Mouse (Mus musculus): ENCODE measurements around the gene Amigo1. TPM values are rescaled to one million over a fixed set of nuclear protein-coding genes. Genes with fewer than 3 reads are reported as not detected.

The Amigo1 gene
- polyA plus RNA-seq, 1 experiment from 2014 or later, result 21.9 TPM

GRCm38 (mm10) chr3:108164807-108165206, 21.3 kb upstream of the Amigo1 start:
- H3K27me3 ChIP-seq, result 0 out of 2 replicates have a peak, but pooled peaks cover 6% of the 10 kb centered on the region
- no peaks in the 10 kb centered on the region for H3K9me3 ChIP-seq
- 15% methylated on average over 9 of the region's 9 CpGs for WGBS
- H3K36me3 ChIP-seq, result no peaks in the 10 kb centered on the region
- ATAC-seq (ENCODE audit: low read depth), result peak; percentile 60
- peak overlapping the region; percentile 58 for H3K9ac ChIP-seq
- H3K27ac ChIP-seq (replicated peaks), result peak overlapping the region; percentile 92
- peak overlapping the region; percentile 12; the same call in 1 of the 2 replicates for H3K4me3 ChIP-seq
- H3K4me2 ChIP-seq, result peak overlapping the region; percentile 48
- H3K4me1 ChIP-seq (replicated peaks), result peaks cover 54% of the 10 kb centered on the region

- peak overlapping the region; percentile 6 for H3K4me2 ChIP-seq
- peak; percentile 28; the same call in 1 of the 2 replicates for ATAC-seq (ENCODE audit: low read depth)
Observed at GRCm38 (mm10) chr3:108165532-108166315, 20.4 kb upstream of the Amigo1 start.

GRCm38 (mm10) chr3:108166486-108167211, 19.5 kb upstream of the Amigo1 start:
- WGBS, result 8% methylated on average over 9 of the region's 11 CpGs
- no peak overlapping the region for H3K9ac ChIP-seq

More at GRCm38 (mm10) chr3:108165532-108166315, 20.4 kb upstream of the Amigo1 start:
- Histone ChIP-seq H3K4me3 (no peak overlapping the region), H3K27ac (replicated peaks) (peak overlapping the region; percentile 92), H3K9ac (peak overlapping the region; percentile 58), H3K27me3 (0 out of 2 replicates have a peak, but pooled peaks cover 6% of the 10 kb centered on the region), H3K9me3 (no peaks in the 10 kb centered on the region), H3K4me1 (replicated peaks) (peaks cover 54% of the 10 kb centered on the region), H3K36me3 (no peaks in the 10 kb centered on the region)
- WGBS, result 21% methylated on average over 10 of the region's 10 CpGs

GRCm38 (mm10) chr3:108167499-108167898, 18.6 kb upstream of the Amigo1 start:
- peak overlapping the region; percentile 92 for H3K27ac ChIP-seq (replicated peaks)
- ATAC-seq (ENCODE audit: low read depth), result no peak
- 0 out of 2 replicates have a peak, but pooled peaks cover 6% of the 10 kb centered on the region for H3K27me3 ChIP-seq
- 27% methylated on average over 14 of the region's 14 CpGs for WGBS
- no peaks in the 10 kb centered on the region for H3K36me3 ChIP-seq
- no peaks in the 10 kb centered on the region for H3K9me3 ChIP-seq
- H3K4me3 ChIP-seq, result no peak overlapping the region
- peak overlapping the region; percentile 35 for H3K9ac ChIP-seq
- peaks cover 54% of the 10 kb centered on the region for H3K4me1 ChIP-seq (replicated peaks)
- no peak overlapping the region for H3K4me2 ChIP-seq

More at GRCm38 (mm10) chr3:108166486-108167211, 19.5 kb upstream of the Amigo1 start:
- H3K4me2 ChIP-seq, result peak overlapping the region; percentile 11; the same call in 1 of the 2 replicates
- ATAC-seq (ENCODE audit: low read depth), result peak; percentile 79
- no peak overlapping the region for H3K4me3 ChIP-seq
- H3K27ac ChIP-seq (replicated peaks), result peak overlapping the region; percentile 92
- H3K4me1 ChIP-seq (replicated peaks), result peaks cover 54% of the 10 kb centered on the region
- no peaks in the 10 kb centered on the region for H3K36me3 ChIP-seq
- no peaks in the 10 kb centered on the region for H3K9me3 ChIP-seq
- 0 out of 2 replicates have a peak, but pooled peaks cover 6% of the 10 kb centered on the region for H3K27me3 ChIP-seq

GRCm38 (mm10) chr3:108169199-108169598, 16.9 kb upstream of the Amigo1 start:
- H3K4me1 ChIP-seq (replicated peaks), result peaks cover 63% of the 10 kb centered on the region
- peak overlapping the region; percentile 92 for H3K27ac ChIP-seq (replicated peaks)
- H3K27me3 ChIP-seq, result no peaks in the 10 kb centered on the region
- H3K36me3 ChIP-seq, result no peaks in the 10 kb centered on the region
- ATAC-seq (ENCODE audit: low read depth), result no peak
- H3K9me3 ChIP-seq, result no peaks in the 10 kb centered on the region
- WGBS, result 36% methylated on average over 3 of the region's 3 CpGs
- peak overlapping the region; percentile 38; the same call in 1 of the 2 replicates for H3K9ac ChIP-seq
- H3K4me3 ChIP-seq, result no peak overlapping the region
- no peak overlapping the region for H3K4me2 ChIP-seq

- Histone ChIP-seq H3K4me3 (no peak overlapping the region), H3K27me3 (no peaks in the 10 kb centered on the region), H3K36me3 (no peaks in the 10 kb centered on the region), H3K9me3 (no peaks in the 10 kb centered on the region), H3K27ac (replicated peaks) (peak overlapping the region; percentile 93), H3K4me1 (replicated peaks) (peaks cover 31% of the 10 kb centered on the region), H3K9ac (peak overlapping the region; percentile 47), H3K4me2 (peak overlapping the region; percentile 43)
- 14% methylated on average over 14 of the region's 14 CpGs for WGBS
- peak; percentile 90 for ATAC-seq (ENCODE audit: low read depth)
Observed at GRCm38 (mm10) chr3:108174672-108175531, 11.2 kb upstream of the Amigo1 start.

GRCm38 (mm10) chr3:108178756-108179715, 7.1 kb upstream of the Amigo1 start:
- WGBS, result 78% methylated on average over 7 of the region's 7 CpGs
- Histone ChIP-seq H3K27me3 (no peaks in the 10 kb centered on the region), H3K9ac (no peak overlapping the region), H3K9me3 (no peaks in the 10 kb centered on the region), H3K36me3 (no peaks in the 10 kb centered on the region), H3K4me2 (no peak overlapping the region), H3K27ac (replicated peaks) (no peak overlapping the region), H3K4me3 (no peak overlapping the region), H3K4me1 (replicated peaks) (peaks cover 24% of the 10 kb centered on the region)
- ATAC-seq (ENCODE audit: low read depth), result no peak

- Histone ChIP-seq H3K36me3 (no peaks in the 10 kb centered on the region), H3K4me2 (no peak overlapping the region), H3K27ac (replicated peaks) (no peak overlapping the region), H3K9ac (no peak overlapping the region), H3K4me1 (replicated peaks) (peaks cover 12% of the 10 kb centered on the region), H3K4me3 (no peak overlapping the region), H3K9me3 (no peaks in the 10 kb centered on the region), H3K27me3 (peaks cover 6% of the 10 kb centered on the region; the same call in 1 of the 2 replicates)
- no peak for ATAC-seq (ENCODE audit: low read depth)
- 41% methylated on average over 2 of the region's 2 CpGs for whole genome bisulfite sequencing
Observed at GRCm38 (mm10) chr3:108180514-108180913, 5.6 kb upstream of the Amigo1 start.

GRCm38 (mm10) chr3:108184742-108185141, 1.4 kb upstream of the Amigo1 start:
- Histone ChIP-seq H3K9ac (no peak overlapping the region), H3K4me3 (no peak overlapping the region), H3K27me3 (peaks cover 6% of the 10 kb centered on the region; the same call in 1 of the 2 replicates), H3K4me2 (no peak overlapping the region), H3K4me1 (replicated peaks) (peaks cover 42% of the 10 kb centered on the region), H3K27ac (replicated peaks) (no peak overlapping the region), H3K9me3 (no peaks in the 10 kb centered on the region), H3K36me3 (peaks cover 14% of the 10 kb centered on the region)
- no peak for ATAC-seq (ENCODE audit: low read depth)
- WGBS, result 80% methylated on average over 3 of the region's 3 CpGs

- WGBS, result 3% methylated on average over 16 of the region's 16 CpGs
- H3K4me3 ChIP-seq, result peak overlapping the region; percentile 80
- H3K4me2 ChIP-seq, result peak overlapping the region; percentile 90
- H3K4me1 ChIP-seq (replicated peaks), result peaks cover 51% of the 10 kb centered on the region
- no peaks in the 10 kb centered on the region for H3K9me3 ChIP-seq
- peak overlapping the region; percentile 81 for H3K27ac ChIP-seq (replicated peaks)
- H3K9ac ChIP-seq, result peak overlapping the region; percentile 91
- no peak for ATAC-seq (ENCODE audit: low read depth)
- peaks cover 6% of the 10 kb centered on the region; the same call in 1 of the 2 replicates for H3K27me3 ChIP-seq
- peaks cover 14% of the 10 kb centered on the region for H3K36me3 ChIP-seq
Observed at GRCm38 (mm10) chr3:108185460-108186097, 556 bp upstream of the Amigo1 start.
